Mouse (Mus musculus) thymus, adult 2 months (tissue): Measurements from ENCODE around the gene Gm21972. TPM values are rescaled to one million over a fixed set of nuclear protein-coding genes. Genes with fewer than 3 reads are reported as not detected.

Experiments
- DNase-seq: peaks from one replicate; pipeline ENCODE4 v3.0.0; 2021
- H3K27ac ChIP-seq: fragments of 200-500 bp; 2 replicates; pipeline ENCODE4 v1.5.1; 2012; ENCODE audit warnings: low read length, control low read depth; ENCODE audit not compliant: control insufficient read depth, insufficient read depth
- H3K27me3 ChIP-seq: fragments of 200-500 bp; 2 replicates; pipeline ENCODE4 v1.6.1; 2012; ENCODE audit warnings: mild to moderate bottlenecking, low read length, moderate library complexity, mixed read lengths; ENCODE audit not compliant: control insufficient read depth, insufficient read depth
- H3K36me3 ChIP-seq: fragments of 200-500 bp; 2 replicates; pipeline ENCODE4 v1.6.1; 2012; ENCODE audit warnings: mild to moderate bottlenecking, low read length, moderate library complexity; ENCODE audit not compliant: control insufficient read depth, insufficient read depth
- H3K4me1 ChIP-seq: fragments of 200-500 bp; replicated peaks from 2 replicates; pipeline ENCODE4 v1.6.1; 2012; ENCODE audit warnings: low read length; ENCODE audit not compliant: control insufficient read depth, insufficient read depth
- H3K4me3 ChIP-seq: fragments of 200-500 bp; 2 replicates; pipeline ENCODE4 v1.5.1; 2012; ENCODE audit warnings: mild to moderate bottlenecking, low read length, control low read depth, moderate library complexity; ENCODE audit not compliant: control insufficient read depth, insufficient read depth
- CTCF ChIP-seq: fragments of 200-500 bp; IDR thresholded peaks from 2 replicates; pipeline ENCODE4 v1.5.1; 2012; ENCODE audit warnings: mild to moderate bottlenecking, control low read depth, low read length, moderate library complexity, borderline replicate concordance; ENCODE audit not compliant: control insufficient read depth, poor library complexity, insufficient read depth; ENCODE audit errors: extremely low read depth
- POLR2A ChIP-seq: fragments of 200-500 bp; IDR thresholded peaks from 2 replicates; pipeline ENCODE4 v1.6.1; 2012; ENCODE audit warnings: mild to moderate bottlenecking, low read length, control low read depth, moderate library complexity; ENCODE audit not compliant: control insufficient read depth, poor library complexity, insufficient read depth; ENCODE audit errors: extremely low read depth
- WGBS: fragments of 180-500 bp; shearing (Covaris S2); methylation state at CpG from one replicate; pipeline ENCODE4 v1.1.7; 2018; 5-methylcytosine and 5-hydroxymethylcytosine counted together
- polyA plus RNA-seq: library from polyadenylated mRNA; depleted of rRNA; stranded (reverse); fragments of >200 nt; gene quantifications from 2 replicates; pipeline ENCODE4 v1.2.3, GENCODE M21; 2012; rRNA removed

Gene Gm21972
- polyA plus RNA-seq, 1 experiment: not detected

GRCm38 (mm10) chr1:86202617-86203219 lies 69.3 kb downstream of the Gm21972 start:
- Histone ChIP-seq H3K27ac (no peak overlapping the region), H3K4me1 (no peaks in the 10 kb centered on the region), H3K27me3 (no peaks in the 10 kb centered on the region), H3K4me3 (no peak overlapping the region), H3K36me3 (no peaks in the 10 kb centered on the region)
- no peak for DNase-seq
- 89% methylated on average over 9 of the region's 9 CpGs for WGBS
- no peak for TF ChIP-seq CTCF
- no peak for TF ChIP-seq POLR2A

GRCm38 (mm10) chr1:86210676-86211075 lies 77.2 kb downstream of the Gm21972 start:
- TF ChIP-seq CTCF (no peak), POLR2A (no peak)
- no peaks in the 10 kb centered on the region for H3K4me1 ChIP-seq
- DNase-seq: no peak
- 88% methylated on average over 7 of the region's 7 CpGs for WGBS
- no peaks in the 10 kb centered on the region for H3K27me3 ChIP-seq
- H3K27ac ChIP-seq: no peak overlapping the region
- H3K36me3 ChIP-seq: no peaks in the 10 kb centered on the region
- H3K4me3 ChIP-seq: no peak overlapping the region

GRCm38 (mm10) chr1:86211498-86211897 lies 78.1 kb downstream of the Gm21972 start:
- no peak for TF ChIP-seq CTCF
- TF ChIP-seq POLR2A: no peak
- Histone ChIP-seq H3K4me1 (no peaks in the 10 kb centered on the region), H3K27me3 (no peaks in the 10 kb centered on the region), H3K27ac (no peak overlapping the region), H3K36me3 (no peaks in the 10 kb centered on the region), H3K4me3 (no peak overlapping the region)
- DNase-seq: no peak
- WGBS: 100% methylated on average over 1 of the region's 1 CpGs

Other genes with a start within 250 kb of the Gm21972 start
- gene Itm2c, start 239.4 kb upstream of the Gm21972 start, polyA plus RNA-seq: 186 and 232 TPM in 2 replicates
- gene 4933407L21Rik, start 205.2 kb upstream of the Gm21972 start, polyA plus RNA-seq: 1.5 and 2.2 TPM in 2 replicates
- gene Gpr55, start 172.6 kb upstream of the Gm21972 start, polyA plus RNA-seq: 1.5 and 1.8 TPM in 2 replicates
- gene Spata3, start 116.8 kb upstream of the Gm21972 start, polyA plus RNA-seq: 0.49 TPM in 1 of 2 replicates, not detected in the other
- 0.13 and 0.34 TPM in 2 replicates for gene 2810459M11Rik, start 87.8 kb upstream of the Gm21972 start, polyA plus RNA-seq
- gene Psmd1, start 69.2 kb upstream of the Gm21972 start, polyA plus RNA-seq: 59.7 and 61.2 TPM in 2 replicates
- 0.28 TPM in 1 of 2 replicates, not detected in the other for gene Htr2b, start 21.7 kb upstream of the Gm21972 start, polyA plus RNA-seq
- gene Armc9, start 21.1 kb downstream of the Gm21972 start, polyA plus RNA-seq: 5.8 and 6.4 TPM in 2 replicates
- gene B3gnt7, start 169.2 kb downstream of the Gm21972 start, polyA plus RNA-seq: 1.4 and 1.5 TPM in 2 replicates
- 17.0 and 21.5 TPM in 2 replicates for gene Ncl, start 225.8 kb downstream of the Gm21972 start, polyA plus RNA-seq